Comparison of ENCODE assay signal across 8 mouse cellular contexts in genomic region chr13:100650550-100651438, GRCm38 (mm10). TPM values are rescaled to one million over a fixed set of nuclear protein-coding genes. Genes with fewer than 3 reads are reported as not detected.
DNase-seq lines count a peak whose midpoint lies in the region; ATAC-seq and TF ChIP-seq lines count a peak whose summit lies in the region.

TSS of gene Ak6 (plus strand) at chr13:100650979.
TSS of gene Rad17 (minus strand) at chr13:100651051.

- H3K9me3 ChIP-seq in kidney, embryonic 15.5 days (replicated peaks) = no peaks in the 10 kb centered on the region

- under 1% methylated on average over 61 of the region's 73 CpGs for WGBS in kidney, embryonic 15.5 days

- peak within 1 kb of the TSS; percentile 88 for H3K9ac ChIP-seq in kidney, embryonic 15.5 days

- DNase-seq in A20 (ENCODE audit: low read depth, low spot score) (peak; percentile 98), liver (peak; percentile 95)
- peak; percentile 93 to 94 for DNase-seq in heart, adult 9 months (ENCODE audit: low spot score in 2 of 2)
- peak; percentile 92 to 98 for DNase-seq in spleen, postnatal 4 days (ENCODE audit: low spot score in 2 of 2)

- TF ChIP-seq CTCF in bone marrow macrophage, adult 2 months (IDR thresholded peaks at IDR 0.05; ENCODE audit: low read depth, low read length) = no peak
- no peak for TF ChIP-seq CTCF in embryonic fibroblast, embryonic 13.5 days (IDR thresholded peaks at IDR 0.05; ENCODE audit: borderline replicate concordance, insufficient read depth, low read length)

- H3K36me3 ChIP-seq in kidney, embryonic 15.5 days = peaks cover 32% of the 10 kb centered on the region

- TF ChIP-seq POLR2A in bone marrow macrophage, adult 2 months (IDR thresholded peaks at IDR 0.05; ENCODE audit: borderline replicate concordance, low read depth, low read length) = no peak
- peak; percentile 64 for TF ChIP-seq POLR2A in embryonic fibroblast, embryonic 13.5 days (IDR thresholded peaks at IDR 0.05; ENCODE audit: low read depth, low read length)

- H3K4me1 ChIP-seq in bone marrow macrophage, adult 2 months (ENCODE audit: control insufficient read depth, insufficient read depth, low read length) = peaks cover 2% of the 10 kb centered on the region; the same call in 1 of the 2 replicates
- no peaks in the 10 kb centered on the region for H3K4me1 ChIP-seq in embryonic fibroblast, embryonic 13.5 days (ENCODE audit: control insufficient read depth, insufficient read depth, low read length)
- H3K4me1 ChIP-seq in kidney, embryonic 15.5 days = peaks cover 11% of the 10 kb centered on the region

- peak within 1 kb of the TSS; percentile 93 for H3K27ac ChIP-seq in bone marrow macrophage, adult 2 months (ENCODE audit: insufficient read depth, low read depth, low read length)
- H3K27ac ChIP-seq in embryonic fibroblast, embryonic 13.5 days (ENCODE audit: insufficient read depth, low read length) = peak within 1 kb of the TSS; percentile 89
- H3K27ac ChIP-seq in kidney, embryonic 15.5 days = peak within 1 kb of the TSS; percentile 96

- H3K4me3 ChIP-seq in bone marrow macrophage, adult 2 months (ENCODE audit: insufficient read depth, low read length) = peak within 1 kb of the TSS; percentile 73
- H3K4me3 ChIP-seq in embryonic fibroblast, embryonic 13.5 days (ENCODE audit: insufficient read depth, low read length) = peak within 1 kb of the TSS; percentile 97
- H3K4me3 ChIP-seq in kidney, embryonic 15.5 days (replicated peaks) = peak within 1 kb of the TSS; percentile 98

- H3K27me3 ChIP-seq in kidney, embryonic 15.5 days = no peaks in the 10 kb centered on the region

- peak within 1 kb of the TSS; percentile 81 for H3K4me2 ChIP-seq in kidney, embryonic 15.5 days

- ATAC-seq in kidney, embryonic 15.5 days (replicated peaks; ENCODE audit: low FRiP score) = peak; percentile 98
- ATAC-seq in monocyte, adult 5-6 weeks (replicated peaks; ENCODE audit: insufficient number of reproducible peaks, low FRiP score, low TSS enrichment, poor library complexity, severe bottlenecking) = peak; percentile 89

RNA-seq across cellular contexts. Expression of gene Ak6, which starts in this region (rescaled TPM):
- 93.3 and 95.3 TPM in 2 replicates for polyA plus RNA-seq in bone marrow macrophage, adult 2 months (2012; ENCODE audit: insufficient read depth, insufficient read length, missing spikeins)
- 209 and 222 TPM in 2 replicates for polyA plus RNA-seq in embryonic fibroblast, embryonic 13.5 days (2011; ENCODE audit: insufficient read length, low read depth, missing spikeins)
- polyA plus RNA-seq in kidney, embryonic 15.5 days (2015; fragmentation: Nextera tagmentation; extraction: Ambion mirVana) = 268 and 298 TPM in 2 replicates
- total RNA-seq in monocyte, adult 5-6 weeks (2017) = 102 to 141 TPM (median 133 TPM) in 3 replicates

RNA-seq across cellular contexts. Expression of gene Rad17, which starts in this region (rescaled TPM):
- polyA plus RNA-seq in bone marrow macrophage, adult 2 months (2012; ENCODE audit: insufficient read depth, insufficient read length, missing spikeins) = 17.5 and 18.6 TPM in 2 replicates
- 21.9 and 22.0 TPM in 2 replicates for polyA plus RNA-seq in embryonic fibroblast, embryonic 13.5 days (2011; ENCODE audit: insufficient read length, low read depth, missing spikeins)
- 21.0 and 24.0 TPM in 2 replicates for polyA plus RNA-seq in kidney, embryonic 15.5 days (2015; fragmentation: Nextera tagmentation; extraction: Ambion mirVana)
- total RNA-seq in monocyte, adult 5-6 weeks (2017) = 25.1 to 42.9 TPM (median 36.4 TPM) in 3 replicates

Comparison
In these comparisons a context has a peak if more than half of its experiments do, and no peak if none do; other contexts are left out.
1. Peak in every context shown above with its lines: DNase-seq, ATAC-seq, H3K4me3 ChIP-seq and H3K27ac ChIP-seq.